Mouse (Mus musculus) kidney, adult 10 weeks (tissue): ENCODE data around the gene Uty. TPM values are rescaled to one million over a fixed set of nuclear protein-coding genes. Genes with fewer than 3 reads are reported as not detected.

Experiments
- polyA plus RNA-seq: library from polyadenylated mRNA; stranded (reverse); fragments of 350-450 nt; fragmentation: Illumina TruSeq; extraction: RNeasy Lipid Tissue Mini Kit (QIAGEN cat#74804); gene quantifications from one replicate; pipeline ENCODE4 v1.2.3, GENCODE M21; 2014; ENCODE audit warnings: low read depth, low replicate concordance

Uty gene
- not detected for polyA plus RNA-seq

GRCm38 (mm10) chrY:1245426-1245863 lies at the start of gene Uty:
Gene Uty, minus strand, starts transcription at chrY:1245759.

GRCm38 (mm10) chrY:1286171-1286795 lies 40.7 kb upstream of the Uty start, which contains the start of gene Ddx3y:
Gene Ddx3y, minus strand, starts transcription at chrY:1286629.

Other genes starting within 250 kb of the Uty start
- gene Eif2s3y, start 235.2 kb downstream of the Uty start, polyA plus RNA-seq: not detected
- not detected for gene Ddx3y, start 40.9 kb upstream of the Uty start, polyA plus RNA-seq
- gene Usp9y, start 214.0 kb upstream of the Uty start, polyA plus RNA-seq: not detected